Mouse (Mus musculus) hindbrain, postnatal 0 days (tissue): ENCODE measurements at regions not wholly inside any gene's neighbourhood (a gene's known extent, or its start where the extent isn't known, plus 50 kb on each side); places are given as distances from the start of the nearest gene placed in this dataset.

ENCODE experiments used
- ATAC-seq: fragments of 200-750 bp; cut with Nextera tagmentation; 2 replicates; pipeline ENCODE4 v1.8.0; 2017; ENCODE audit warnings: mild to moderate bottlenecking, moderate TSS enrichment, moderate library complexity
- DNase-seq: peaks from one replicate; pipeline ENCODE4 v3.0.0-alpha.2; 2015; ENCODE audit warnings: low spot score
- H3K27ac ChIP-seq: fragments of 300-500 bp; sonication (generic); 2 replicates; pipeline ENCODE4 v1.5.1; 2014; ENCODE audit warnings: mild to moderate bottlenecking
- H3K27me3 ChIP-seq: fragments of 300-500 bp; sonication (generic); 2 replicates; pipeline ENCODE4 v1.6.1; 2014; ENCODE audit warnings: low read length, mixed read lengths; ENCODE audit not compliant: insufficient read depth
- H3K36me3 ChIP-seq: fragments of 300-500 bp; sonication (generic); 2 replicates; pipeline ENCODE4 v1.6.1; 2014; ENCODE audit warnings: low read length, mixed read lengths; ENCODE audit not compliant: insufficient read depth
- H3K4me1 ChIP-seq: fragments of 300-500 bp; sonication (generic); 2 replicates; pipeline ENCODE4 v1.6.1; 2014; ENCODE audit warnings: antibody characterized with exemption, low read length, mixed read lengths; ENCODE audit not compliant: insufficient read depth
- H3K4me2 ChIP-seq: fragments of 300-500 bp; sonication (generic); 2 replicates; pipeline ENCODE4 v1.6.1; 2014; ENCODE audit warnings: low read depth, mild to moderate bottlenecking, low read length, moderate library complexity, mixed read lengths
- H3K4me3 ChIP-seq: fragments of 300-500 bp; sonication (generic); 2 replicates; pipeline ENCODE4 v1.5.1; 2014; ENCODE audit warnings: low read length
- H3K9ac ChIP-seq: fragments of 300-500 bp; sonication (generic); replicated peaks from 2 replicates; pipeline ENCODE4 v1.6.1; 2014; ENCODE audit warnings: mild to moderate bottlenecking, low read length, moderate library complexity, mixed read lengths
- H3K9me3 ChIP-seq: fragments of 300-500 bp; sonication (generic); 2 replicates; pipeline ENCODE4 v1.6.1; 2016; ENCODE audit warnings: low read length, mixed read lengths
- CTCF ChIP-seq: IDR thresholded peaks from 2 replicates; pipeline ENCODE4 v1.5.1; 2016; ENCODE audit warnings: antibody characterized with exemption, control low read depth, low read depth
- WGBS: fragments of 180-500 bp; shearing (Covaris S2); extraction: QIAGEN DNeasy Blood & Tissue Kit; methylation state at CpG from one replicate; pipeline ENCODE4 v1.1.7; 2014; 5-methylcytosine and 5-hydroxymethylcytosine counted together

GRCm38 (mm10) chr1:10871163-10871853 is 542.6 kb upstream of the A830018L16Rik start:
- ATAC-seq (no peak), DNase-seq (peak; percentile 10)
- H3K4me2 ChIP-seq, result no peak overlapping the region
- H3K9me3 ChIP-seq, result no peaks in the 10 kb centered on the region
- no peaks in the 10 kb centered on the region for H3K27me3 ChIP-seq
- no peak overlapping the region for H3K4me3 ChIP-seq
- no peaks in the 10 kb centered on the region for H3K36me3 ChIP-seq
- H3K9ac ChIP-seq, result no peak overlapping the region
- H3K27ac ChIP-seq, result no peak overlapping the region
- no peak for TF ChIP-seq CTCF
- H3K4me1 ChIP-seq, result no peaks in the 10 kb centered on the region
- WGBS, result 81% methylated on average over 5 of the region's 5 CpGs

- Histone ChIP-seq H3K4me3 (no peak overlapping the region), H3K27me3 (no peaks in the 10 kb centered on the region), H3K9ac (no peak overlapping the region), H3K4me1 (no peaks in the 10 kb centered on the region), H3K4me2 (no peak overlapping the region), H3K27ac (no peak overlapping the region), H3K9me3 (no peaks in the 10 kb centered on the region), H3K36me3 (no peaks in the 10 kb centered on the region)
- TF ChIP-seq CTCF, result no peak
- no peak for ATAC-seq
- DNase-seq, result no peak
Measured at GRCm38 (mm10) chr1:10872266-10872665, 541.6 kb upstream of the A830018L16Rik start.

GRCm38 (mm10) chr1:10872726-10873125 is 541.2 kb upstream of the A830018L16Rik start:
- DNase-seq (no peak), ATAC-seq (no peak)
- no peaks in the 10 kb centered on the region for H3K9me3 ChIP-seq
- no peak overlapping the region for H3K4me3 ChIP-seq
- no peak overlapping the region for H3K27ac ChIP-seq
- no peak overlapping the region for H3K4me2 ChIP-seq
- no peaks in the 10 kb centered on the region for H3K27me3 ChIP-seq
- WGBS, result 66% methylated on average over 2 of the region's 2 CpGs
- H3K9ac ChIP-seq, result no peak overlapping the region
- no peak for TF ChIP-seq CTCF
- no peaks in the 10 kb centered on the region for H3K36me3 ChIP-seq
- no peaks in the 10 kb centered on the region for H3K4me1 ChIP-seq

GRCm38 (mm10) chr1:10877391-10878170 is 536.3 kb upstream of the A830018L16Rik start:
- no peaks in the 10 kb centered on the region for H3K36me3 ChIP-seq
- DNase-seq, result peak; percentile 2
- no peak overlapping the region for H3K9ac ChIP-seq
- peak; percentile 49; the same call in 1 of the 2 replicates for ATAC-seq
- H3K4me3 ChIP-seq, result no peak overlapping the region
- no peaks in the 10 kb centered on the region for H3K27me3 ChIP-seq
- H3K9me3 ChIP-seq, result no peaks in the 10 kb centered on the region
- no peaks in the 10 kb centered on the region for H3K4me1 ChIP-seq
- WGBS, result 54% methylated on average over 2 of the region's 2 CpGs
- H3K27ac ChIP-seq, result no peak overlapping the region
- TF ChIP-seq CTCF, result no peak
- H3K4me2 ChIP-seq, result no peak overlapping the region

- no peak overlapping the region for H3K4me3 ChIP-seq
- no peak overlapping the region for H3K4me2 ChIP-seq
- no peaks in the 10 kb centered on the region for H3K36me3 ChIP-seq
- TF ChIP-seq CTCF, result no peak
- DNase-seq (no peak), ATAC-seq (no peak)
- WGBS, result 76% methylated on average over 3 of the region's 3 CpGs
- H3K27me3 ChIP-seq, result no peaks in the 10 kb centered on the region
- H3K4me1 ChIP-seq, result no peaks in the 10 kb centered on the region
- H3K27ac ChIP-seq, result no peak overlapping the region
- H3K9ac ChIP-seq, result no peak overlapping the region
- H3K9me3 ChIP-seq, result no peaks in the 10 kb centered on the region
Measured at GRCm38 (mm10) chr1:10878221-10878760, 535.6 kb upstream of the A830018L16Rik start.

GRCm38 (mm10) chr1:10880026-10880727 is 533.7 kb upstream of the A830018L16Rik start:
- no peaks in the 10 kb centered on the region for H3K4me1 ChIP-seq
- no peak overlapping the region for H3K9ac ChIP-seq
- TF ChIP-seq CTCF, result no peak
- no peaks in the 10 kb centered on the region for H3K27me3 ChIP-seq
- no peaks in the 10 kb centered on the region for H3K9me3 ChIP-seq
- WGBS, result 71% methylated on average over 12 of the region's 12 CpGs
- ATAC-seq (no peak), DNase-seq (no peak)
- no peak overlapping the region for H3K4me2 ChIP-seq
- H3K4me3 ChIP-seq, result no peak overlapping the region
- no peaks in the 10 kb centered on the region for H3K36me3 ChIP-seq
- H3K27ac ChIP-seq, result no peak overlapping the region
